Comparison of ENCODE assay signal across 10 mouse cellular contexts in genomic region chr14:33978604-33979059, GRCm38 (mm10). TPM values are rescaled to one million over a fixed set of nuclear protein-coding genes. Genes with fewer than 3 reads are reported as not detected.
DNase-seq lines count a peak whose midpoint lies in the region; ATAC-seq lines count a peak whose summit lies in the region.
"Had no signal": no experiment of that assay in that cellular context is flagged by ENCODE, and none has a peak within 500 bp of the region (broad histone marks: within the 10 kb centered on the region; RNA-seq: fewer than 3 reads in every experiment).

TSS of gene Zfp488 (minus strand) at chr14:33978764.

- H3K27ac ChIP-seq in kidney, embryonic 16.5 days (ENCODE audit: low read length) = no peak within 1 kb of the TSS
- H3K27ac ChIP-seq in forebrain, embryonic 13.5 days = no peak within 1 kb of the TSS
- no peak within 1 kb of the TSS for H3K27ac ChIP-seq in liver, embryonic 15.5 days (replicated peaks)

- peak; percentile 67; the same call in 1 of the 2 replicates for ATAC-seq in kidney, embryonic 16.5 days (ENCODE audit: low FRiP score, low TSS enrichment)
- peak; percentile 63; the same call in 1 of the 2 replicates for ATAC-seq in forebrain, embryonic 13.5 days
- ATAC-seq in liver, embryonic 15.5 days (ENCODE audit: insufficient read depth) = no peak
- ATAC-seq: Patski had no signal

- peak within 1 kb of the TSS; percentile 28 for H3K9ac ChIP-seq in kidney, embryonic 16.5 days (replicated peaks; ENCODE audit: low read length)
- H3K9ac ChIP-seq in forebrain, embryonic 13.5 days = peak within 1 kb of the TSS; percentile 44
- no peak within 1 kb of the TSS for H3K9ac ChIP-seq in liver, embryonic 15.5 days

- no peak for DNase-seq in kidney, postnatal 36 days
- DNase-seq in ZHBTc4 (ENCODE audit: low read depth, low spot score) = peak; percentile 42
- no peak for DNase-seq in spleen, postnatal 10 days (ENCODE audit: low spot score in 2 of 2)
- no peak for DNase-seq in gastrocnemius, postnatal 36 days
- DNase-seq in adrenal gland, postnatal 4 days (ENCODE audit: low spot score in 2 of 2) = no peak

- H3K27me3 ChIP-seq in kidney, embryonic 16.5 days (ENCODE audit: insufficient read depth, low read length) = peaks cover 8% of the 10 kb centered on the region; the same call in 1 of the 2 replicates
- peaks cover 3% of the 10 kb centered on the region; the same call in 1 of the 2 replicates for H3K27me3 ChIP-seq in forebrain, embryonic 13.5 days
- peaks cover 16% of the 10 kb centered on the region for H3K27me3 ChIP-seq in liver, embryonic 15.5 days

- H3K36me3 ChIP-seq in kidney, embryonic 16.5 days (ENCODE audit: insufficient read depth, low read length) = no peaks in the 10 kb centered on the region
- no peaks in the 10 kb centered on the region for H3K36me3 ChIP-seq in forebrain, embryonic 13.5 days (ENCODE audit: poor library complexity, severe bottlenecking)
- H3K36me3 ChIP-seq in liver, embryonic 15.5 days (replicated peaks) = no peaks in the 10 kb centered on the region

- 2% methylated on average over 25 of the region's 25 CpGs for WGBS in kidney, embryonic 16.5 days
- 3% methylated on average over 25 of the region's 25 CpGs for WGBS in forebrain, embryonic 13.5 days
- WGBS in liver, embryonic 15.5 days (ENCODE audit: insufficient replicate concordance) = 4% methylated on average over 25 of the region's 25 CpGs

- peak within 1 kb of the TSS; percentile 65 for H3K4me2 ChIP-seq in kidney, embryonic 16.5 days (replicated peaks; ENCODE audit: low read depth, low read length)
- peak within 1 kb of the TSS; percentile 71 for H3K4me2 ChIP-seq in forebrain, embryonic 13.5 days
- H3K4me2 ChIP-seq in liver, embryonic 15.5 days = peak within 1 kb of the TSS; percentile 30

- no peaks in the 10 kb centered on the region for H3K4me1 ChIP-seq in kidney, embryonic 16.5 days (ENCODE audit: insufficient read depth, low read length)
- H3K4me1 ChIP-seq in forebrain, embryonic 13.5 days = peaks cover 10% of the 10 kb centered on the region
- no peaks in the 10 kb centered on the region for H3K4me1 ChIP-seq in liver, embryonic 15.5 days (replicated peaks)

- intact Hi-C loops in gastrocnemius, postnatal 36 days (cut with DNase I) = no loop called here

- peak within 1 kb of the TSS; percentile 47 for H3K4me3 ChIP-seq in kidney, embryonic 16.5 days (ENCODE audit: low read length)
- H3K4me3 ChIP-seq in forebrain, embryonic 13.5 days = peak within 1 kb of the TSS; percentile 39
- no peak within 1 kb of the TSS for H3K4me3 ChIP-seq in liver, embryonic 15.5 days (replicated peaks)

- no peaks in the 10 kb centered on the region for H3K9me3 ChIP-seq in kidney, embryonic 16.5 days (ENCODE audit: low read length)
- no peaks in the 10 kb centered on the region for H3K9me3 ChIP-seq in forebrain, embryonic 13.5 days (replicated peaks)
- H3K9me3 ChIP-seq in liver, embryonic 15.5 days (replicated peaks) = no peaks in the 10 kb centered on the region

RNA-seq across cellular contexts. Expression of gene Zfp488, which starts in this region (rescaled TPM):
- polyA plus RNA-seq in kidney, embryonic 16.5 days (2015; fragmentation: Nextera tagmentation; extraction: Ambion mirVana) = not detected in 2 replicates
- polyA plus RNA-seq in forebrain, embryonic 13.5 days (2015; fragmentation: Nextera tagmentation; extraction: Ambion mirVana) = 0.12 TPM in 1 of 2 replicates, not detected in the other
- not detected in 2 replicates for polyA plus RNA-seq in liver, embryonic 15.5 days (2015; fragmentation: Nextera tagmentation; extraction: Ambion mirVana)
- not detected for total RNA-seq in gastrocnemius, postnatal 36 days (2021)
- under 1 TPM; 0.08 to 0.17 TPM for total RNA-seq in adrenal gland, postnatal 4 days (2021)
- total RNA-seq: hematopoietic stem cell, adult 5-6 weeks had no signal

Comparison
In these comparisons a context has a peak if more than half of its experiments do, and no peak if none do; other contexts are left out.
1. Peak in ATAC-seq, H3K4me3 ChIP-seq, H3K9ac ChIP-seq and H3K4me2 ChIP-seq in kidney, embryonic 16.5 days; RNA of the gene not detected or under 1 TPM.
2. Peak in ATAC-seq, H3K4me3 ChIP-seq, H3K9ac ChIP-seq and H3K4me2 ChIP-seq in forebrain, embryonic 13.5 days; RNA of the gene not detected or under 1 TPM.